Mouse (Mus musculus) forebrain, embryonic 10.5 days (tissue): ENCODE data around the gene Ucma. TPM values are rescaled to one million over a fixed set of nuclear protein-coding genes. Genes with fewer than 3 reads are reported as not detected.
A peak's percentile ranks its signal among the peaks of the same experiment; 100 is the strongest.
"Not testable (repeated sequence)": the region's sequence is repeated elsewhere in the genome, so short reads cannot be mapped to it uniquely, and the experiment has no call there.

Experiments used
- DNase-seq: peaks from one replicate; pipeline ENCODE4 v3.0.0-alpha.2; 2017; ENCODE audit warnings: low spot score; ENCODE audit errors: extremely low spot score
- H3K27ac ChIP-seq: fragments of 300-500 bp; sonication (generic); 2 replicates; pipeline ENCODE4 v1.5.1; 2016; ENCODE audit warnings: mild to moderate bottlenecking
- H3K27me3 ChIP-seq: fragments of 300-500 bp; sonication (generic); 2 replicates; pipeline ENCODE4 v1.6.1; 2016; ENCODE audit warnings: mild to moderate bottlenecking; ENCODE audit not compliant: poor library complexity, severe bottlenecking
- H3K36me3 ChIP-seq: fragments of 300-500 bp; sonication (generic); replicated peaks from 2 replicates; pipeline ENCODE4 v1.6.1; 2016; ENCODE audit warnings: mild to moderate bottlenecking, moderate library complexity
- H3K4me1 ChIP-seq: fragments of 300-500 bp; sonication (generic); 2 replicates; pipeline ENCODE4 v1.6.1; 2016
- H3K4me3 ChIP-seq: fragments of 300-500 bp; sonication (generic); 2 replicates; pipeline ENCODE4 v1.5.1; 2016; ENCODE audit warnings: mild to moderate bottlenecking, moderate library complexity
- H3K9me3 ChIP-seq: fragments of 300-500 bp; sonication (generic); 2 replicates; pipeline ENCODE4 v1.6.1; 2016; ENCODE audit warnings: mild to moderate bottlenecking, moderate library complexity
- WGBS: fragments of 180-500 bp; shearing (Covaris S2); methylation state at CpG from one replicate; pipeline ENCODE4 v1.1.7; 2016; 5-methylcytosine and 5-hydroxymethylcytosine counted together
- polyA plus RNA-seq: library from polyadenylated mRNA; unstranded; fragments of >200 nt; fragmentation: Nextera tagmentation; extraction: Ambion mirVana; gene quantifications from 2 replicates; pipeline ENCODE4 v1.2.1, GENCODE M21; 2016

Gene Ucma
- polyA plus RNA-seq, result 0.26 TPM in 1 of 2 replicates, not detected in the other

- no peak within 1 kb of the TSS for H3K27ac ChIP-seq
- no peaks in the 10 kb centered on the region for H3K36me3 ChIP-seq
- peaks cover 15% of the 10 kb centered on the region for H3K4me1 ChIP-seq
- no peak for DNase-seq
- no peaks in the 10 kb centered on the region for H3K27me3 ChIP-seq
- no peaks in the 10 kb centered on the region for H3K9me3 ChIP-seq
- WGBS, result 82% methylated on average over 5 of the region's 5 CpGs
- no peak within 1 kb of the TSS for H3K4me3 ChIP-seq
Measured at GRCm38 (mm10) chr2:4975807-4976206, at the start of gene Ucma. Gene Ucma, plus strand, starts transcription at chr2:4976122.

GRCm38 (mm10) chr2:4927391-4927790, 48.5 kb upstream of the Ucma start:
- Histone ChIP-seq H3K4me3 (no peak overlapping the region), H3K36me3 (peaks cover 38% of the 10 kb centered on the region), H3K4me1 (no peaks in the 10 kb centered on the region), H3K27me3 (no peaks in the 10 kb centered on the region), H3K9me3 (0 out of 2 replicates have a peak, but pooled peaks cover 4% of the 10 kb centered on the region), H3K27ac (no peak overlapping the region)
- peak; percentile 5 for DNase-seq
- 90% methylated on average over 3 of the region's 3 CpGs for WGBS

GRCm38 (mm10) chr2:4929230-4929629, 46.7 kb upstream of the Ucma start:
- Histone ChIP-seq H3K4me1 (no peaks in the 10 kb centered on the region), H3K4me3 (no peak overlapping the region), H3K36me3 (peaks cover 47% of the 10 kb centered on the region), H3K27ac (no peak overlapping the region), H3K27me3 (no peaks in the 10 kb centered on the region), H3K9me3 (0 out of 2 replicates have a peak, but pooled peaks cover 4% of the 10 kb centered on the region)
- DNase-seq, result no peak
- WGBS, result 94% methylated on average over 2 of the region's 2 CpGs

- H3K36me3 ChIP-seq, result peaks cover 51% of the 10 kb centered on the region
- no peak overlapping the region for H3K27ac ChIP-seq
- no peaks in the 10 kb centered on the region for H3K4me1 ChIP-seq
- DNase-seq, result no peak
- no peak overlapping the region for H3K4me3 ChIP-seq
- no peaks in the 10 kb centered on the region for H3K27me3 ChIP-seq
- H3K9me3 ChIP-seq, result peaks cover 7% of the 10 kb centered on the region
- 92% methylated on average over 9 of the region's 9 CpGs for WGBS
Measured at GRCm38 (mm10) chr2:4934516-4934915, 41.4 kb upstream of the Ucma start.

GRCm38 (mm10) chr2:4937931-4938330, 38.0 kb upstream of the Ucma start:
- H3K27ac ChIP-seq, result no peak overlapping the region
- H3K4me1 ChIP-seq, result no peaks in the 10 kb centered on the region
- 94% methylated on average over 7 of the region's 7 CpGs for WGBS
- peaks cover 13% of the 10 kb centered on the region for H3K9me3 ChIP-seq
- no peak overlapping the region for H3K4me3 ChIP-seq
- no peak for DNase-seq
- H3K27me3 ChIP-seq, result no peaks in the 10 kb centered on the region
- H3K36me3 ChIP-seq, result peaks cover 39% of the 10 kb centered on the region

- no peak for DNase-seq
- no peaks in the 10 kb centered on the region for H3K27me3 ChIP-seq
- 92% methylated on average over 11 of the region's 11 CpGs for WGBS
- H3K9me3 ChIP-seq, result peaks cover 24% of the 10 kb centered on the region
- no peak overlapping the region for H3K27ac ChIP-seq
- H3K4me3 ChIP-seq, result no peak overlapping the region
- peaks cover 31% of the 10 kb centered on the region for H3K36me3 ChIP-seq
- no peaks in the 10 kb centered on the region for H3K4me1 ChIP-seq
Measured at GRCm38 (mm10) chr2:4940861-4941260, 35.1 kb upstream of the Ucma start.

- H3K4me1 ChIP-seq, H3K9me3 ChIP-seq, DNase-seq, H3K27ac ChIP-seq, H3K27me3 ChIP-seq, H3K36me3 ChIP-seq, H3K4me3 ChIP-seq: not testable (repeated sequence)
- 95% methylated on average over 8 of the region's 8 CpGs for WGBS
Measured at GRCm38 (mm10) chr2:4949691-4950090, 26.2 kb upstream of the Ucma start.

- DNase-seq, result no peak
- H3K9me3 ChIP-seq, result peaks cover 9% of the 10 kb centered on the region; the same call in 1 of the 2 replicates
- H3K27me3 ChIP-seq, result no peaks in the 10 kb centered on the region
- H3K36me3 ChIP-seq, result no peaks in the 10 kb centered on the region
- WGBS, result 94% methylated on average over 2 of the region's 2 CpGs
- no peak overlapping the region for H3K4me3 ChIP-seq
- no peaks in the 10 kb centered on the region for H3K4me1 ChIP-seq
- no peak overlapping the region for H3K27ac ChIP-seq
Measured at GRCm38 (mm10) chr2:4950986-4951385, 24.9 kb upstream of the Ucma start.

GRCm38 (mm10) chr2:4954216-4954760, 21.6 kb upstream of the Ucma start:
- no peak for DNase-seq
- H3K9me3 ChIP-seq, result peaks cover 9% of the 10 kb centered on the region; the same call in 1 of the 2 replicates
- 92% methylated on average over 6 of the region's 6 CpGs for WGBS
- no peaks in the 10 kb centered on the region for H3K27me3 ChIP-seq
- no peaks in the 10 kb centered on the region for H3K36me3 ChIP-seq
- H3K4me1 ChIP-seq, result no peaks in the 10 kb centered on the region
- no peak overlapping the region for H3K4me3 ChIP-seq
- no peak overlapping the region for H3K27ac ChIP-seq

- Histone ChIP-seq H3K27me3 (no peaks in the 10 kb centered on the region), H3K4me3 (no peak overlapping the region), H3K9me3 (no peaks in the 10 kb centered on the region), H3K36me3 (no peaks in the 10 kb centered on the region), H3K4me1 (no peaks in the 10 kb centered on the region), H3K27ac (no peak overlapping the region)
- 92% methylated on average over 12 of the region's 12 CpGs for WGBS
- no peak for DNase-seq
Measured at GRCm38 (mm10) chr2:4958039-4958438, 17.9 kb upstream of the Ucma start.

- WGBS, result 91% methylated on average over 2 of the region's 2 CpGs
- H3K36me3 ChIP-seq, result no peaks in the 10 kb centered on the region
- no peak for DNase-seq
- H3K4me3 ChIP-seq, result no peak overlapping the region
- H3K27ac ChIP-seq, result no peak overlapping the region
- no peaks in the 10 kb centered on the region for H3K9me3 ChIP-seq
- no peaks in the 10 kb centered on the region for H3K4me1 ChIP-seq
- no peaks in the 10 kb centered on the region for H3K27me3 ChIP-seq
Measured at GRCm38 (mm10) chr2:4967806-4968205, 8.1 kb upstream of the Ucma start.

GRCm38 (mm10) chr2:4969083-4969482, 6.8 kb upstream of the Ucma start:
- Histone ChIP-seq H3K27ac (no peak overlapping the region), H3K36me3 (no peaks in the 10 kb centered on the region), H3K4me3 (no peak overlapping the region), H3K4me1 (no peaks in the 10 kb centered on the region), H3K27me3 (no peaks in the 10 kb centered on the region), H3K9me3 (no peaks in the 10 kb centered on the region)
- 69% methylated on average over 2 of the region's 2 CpGs for WGBS
- no peak for DNase-seq

- no peak for DNase-seq
- WGBS, result 16% methylated on average over 8 of the region's 8 CpGs
- Histone ChIP-seq H3K4me1 (peaks cover 15% of the 10 kb centered on the region), H3K27me3 (no peaks in the 10 kb centered on the region), H3K9me3 (no peaks in the 10 kb centered on the region), H3K27ac (0 out of 2 replicates have a peak overlapping the region, but pooled peaks have one; percentile 4), H3K4me3 (no peak overlapping the region), H3K36me3 (no peaks in the 10 kb centered on the region)
Measured at GRCm38 (mm10) chr2:4978091-4978490, 2.2 kb downstream of the Ucma start.

GRCm38 (mm10) chr2:4983987-4984386, 8.1 kb downstream of the Ucma start:
- Histone ChIP-seq H3K27me3 (no peaks in the 10 kb centered on the region), H3K4me1 (peaks cover 5% of the 10 kb centered on the region; the same call in 1 of the 2 replicates), H3K27ac (no peak overlapping the region), H3K4me3 (no peak overlapping the region), H3K9me3 (no peaks in the 10 kb centered on the region), H3K36me3 (peaks cover 3% of the 10 kb centered on the region; the same call in 1 of the 2 replicates)
- no peak for DNase-seq
- 19% methylated on average over 5 of the region's 5 CpGs for WGBS
